Mouse (Mus musculus): ENCODE data around the gene C2cd5. TPM values are rescaled to one million over a fixed set of nuclear protein-coding genes. Genes with fewer than 3 reads are reported as not detected.
"Not testable (repeated sequence)": the region's sequence is repeated elsewhere in the genome, so short reads cannot be mapped to it uniquely, and the experiment has no call there.

The C2cd5 gene
- polyA plus RNA-seq, 1 experiment = 57.2 TPM

DNA sequence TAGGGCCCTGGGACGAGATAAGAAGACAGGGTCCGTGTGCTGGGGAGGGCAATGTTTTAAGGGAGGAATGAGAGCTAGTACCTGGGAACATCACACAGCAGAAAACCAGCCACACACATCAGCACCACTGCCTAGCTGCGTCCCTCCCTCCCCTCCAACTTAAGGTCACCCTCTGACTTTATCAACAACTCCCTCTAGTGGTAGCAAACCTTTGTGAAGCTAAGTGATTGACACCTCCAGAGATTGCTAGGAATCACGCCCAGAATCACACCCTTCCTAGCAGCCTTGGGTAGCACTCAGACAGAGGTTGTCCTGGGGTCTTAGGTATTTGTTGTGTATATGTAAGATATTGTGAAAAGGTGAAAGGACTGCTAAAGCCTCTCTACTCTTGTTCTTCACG lies 79.3 kb downstream of the C2cd5 start:
- H3K4me1 ChIP-seq (ENCODE audit: control insufficient read depth, insufficient read depth, low read length) = no peaks in the 10 kb centered on the region
- no peak overlapping the region for H3K27ac ChIP-seq (ENCODE audit: insufficient read depth, low read length)
- H3K4me3 ChIP-seq (ENCODE audit: low read depth, low read length) = no peak overlapping the region
- no peaks in the 10 kb centered on the region for H3K27me3 ChIP-seq (ENCODE audit: control insufficient read depth, insufficient read depth, low read length, poor library complexity, severe bottlenecking)
- H3K36me3 ChIP-seq (ENCODE audit: control insufficient read depth, insufficient read depth, low read length, poor library complexity, severe bottlenecking) = no peaks in the 10 kb centered on the region
- peak; percentile 60 for TF ChIP-seq CTCF (IDR thresholded peaks at IDR 0.05; ENCODE audit: low read depth, low read length)
- TF ChIP-seq POLR2A (IDR thresholded peaks at IDR 0.05; ENCODE audit: insufficient read depth, low read length) = no peak
- TF ChIP-seq EP300 (IDR thresholded peaks at IDR 0.05; ENCODE audit: insufficient read depth, low read depth, low read length) = no peak
- H3K9ac ChIP-seq (ENCODE audit: low read depth, poor library complexity, severe bottlenecking) = no peak overlapping the region
- no peaks in the 10 kb centered on the region for H3K9me3 ChIP-seq (replicated peaks; ENCODE audit: control insufficient read depth, insufficient read depth, low read length, poor library complexity, severe bottlenecking)

DNA sequence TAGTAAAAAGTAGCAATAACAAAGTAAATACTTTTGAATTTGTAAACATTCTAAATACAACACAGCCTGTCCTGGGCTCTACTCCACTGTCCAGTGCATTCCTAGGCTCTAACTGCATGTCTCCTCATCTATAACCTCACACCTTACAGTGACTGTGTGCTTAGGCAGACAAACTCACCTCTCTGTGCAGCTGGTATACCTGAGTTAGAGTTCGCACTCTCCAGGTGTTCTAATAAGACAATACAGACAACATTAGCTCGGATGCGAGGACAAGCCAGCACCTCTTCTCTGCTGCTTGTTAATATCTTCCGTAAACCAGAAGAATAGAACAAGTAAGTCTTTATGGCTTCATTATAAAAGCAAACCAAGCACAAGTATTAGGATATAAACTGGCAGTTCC lies 79.8 kb downstream of the C2cd5 start:
- H3K36me3 ChIP-seq (ENCODE audit: control insufficient read depth, insufficient read depth, low read length, poor library complexity, severe bottlenecking) = no peaks in the 10 kb centered on the region
- no peak overlapping the region for H3K27ac ChIP-seq (ENCODE audit: insufficient read depth, low read length)
- no peaks in the 10 kb centered on the region for H3K27me3 ChIP-seq (ENCODE audit: control insufficient read depth, insufficient read depth, low read length, poor library complexity, severe bottlenecking)
- no peak overlapping the region for H3K9ac ChIP-seq (ENCODE audit: low read depth, poor library complexity, severe bottlenecking)
- no peak for TF ChIP-seq EP300 (IDR thresholded peaks at IDR 0.05; ENCODE audit: insufficient read depth, low read depth, low read length)
- no peak for TF ChIP-seq POLR2A (IDR thresholded peaks at IDR 0.05; ENCODE audit: insufficient read depth, low read length)
- no peak overlapping the region for H3K4me3 ChIP-seq (ENCODE audit: low read depth, low read length)
- no peaks in the 10 kb centered on the region for H3K4me1 ChIP-seq (ENCODE audit: control insufficient read depth, insufficient read depth, low read length)
- H3K9me3 ChIP-seq (replicated peaks; ENCODE audit: control insufficient read depth, insufficient read depth, low read length, poor library complexity, severe bottlenecking) = no peaks in the 10 kb centered on the region

- no peaks in the 10 kb centered on the region for H3K27me3 ChIP-seq (ENCODE audit: control insufficient read depth, insufficient read depth, low read length, poor library complexity, severe bottlenecking)
- H3K4me1 ChIP-seq (ENCODE audit: control insufficient read depth, insufficient read depth, low read length) = no peaks in the 10 kb centered on the region
- no peak overlapping the region for H3K9ac ChIP-seq (ENCODE audit: low read depth, poor library complexity, severe bottlenecking)
- TF ChIP-seq CTCF (IDR thresholded peaks at IDR 0.05; ENCODE audit: low read depth, low read length) (no peak), POLR2A (IDR thresholded peaks at IDR 0.05; ENCODE audit: insufficient read depth, low read length) (no peak), EP300 (IDR thresholded peaks at IDR 0.05; ENCODE audit: insufficient read depth, low read depth, low read length) (no peak)
- H3K36me3 ChIP-seq (ENCODE audit: control insufficient read depth, insufficient read depth, low read length, poor library complexity, severe bottlenecking) = 0 out of 2 replicates have a peak, but pooled peaks cover 3% of the 10 kb centered on the region
- H3K27ac ChIP-seq (ENCODE audit: insufficient read depth, low read length) = no peak overlapping the region
- no peak overlapping the region for H3K4me3 ChIP-seq (ENCODE audit: low read depth, low read length)
- H3K9me3 ChIP-seq (replicated peaks; ENCODE audit: control insufficient read depth, insufficient read depth, low read length, poor library complexity, severe bottlenecking) = no peaks in the 10 kb centered on the region
These were observed 87.3 kb downstream of the C2cd5 start for GRCm38 (mm10) chr6:143012513-143013215.

GRCm38 (mm10) chr6:143008865-143009264 lies 91.1 kb downstream of the C2cd5 start:
- Histone ChIP-seq H3K27ac (ENCODE audit: insufficient read depth, low read length) (no peak overlapping the region), H3K9ac (ENCODE audit: low read depth, poor library complexity, severe bottlenecking) (no peak overlapping the region)

GRCm38 (mm10) chr6:143005209-143005608 lies 94.7 kb downstream of the C2cd5 start:
- H3K4me3 ChIP-seq (ENCODE audit: low read depth, low read length); H3K9ac ChIP-seq (ENCODE audit: low read depth, poor library complexity, severe bottlenecking); H3K27ac ChIP-seq (ENCODE audit: insufficient read depth, low read length); H3K36me3 ChIP-seq (ENCODE audit: control insufficient read depth, insufficient read depth, low read length, poor library complexity, severe bottlenecking); H3K4me1 ChIP-seq (ENCODE audit: control insufficient read depth, insufficient read depth, low read length); H3K9me3 ChIP-seq (replicated peaks; ENCODE audit: control insufficient read depth, insufficient read depth, low read length, poor library complexity, severe bottlenecking); H3K27me3 ChIP-seq (ENCODE audit: control insufficient read depth, insufficient read depth, low read length, poor library complexity, severe bottlenecking): not testable (repeated sequence)

More at GRCm38 (mm10) chr6:143008865-143009264, 91.1 kb downstream of the C2cd5 start:
- Histone ChIP-seq H3K36me3 (ENCODE audit: control insufficient read depth, insufficient read depth, low read length, poor library complexity, severe bottlenecking) (0 out of 2 replicates have a peak, but pooled peaks cover 3% of the 10 kb centered on the region), H3K4me3 (ENCODE audit: low read depth, low read length) (no peak overlapping the region), H3K27me3 (ENCODE audit: control insufficient read depth, insufficient read depth, low read length, poor library complexity, severe bottlenecking) (no peaks in the 10 kb centered on the region), H3K4me1 (ENCODE audit: control insufficient read depth, insufficient read depth, low read length) (no peaks in the 10 kb centered on the region), H3K9me3 (replicated peaks; ENCODE audit: control insufficient read depth, insufficient read depth, low read length, poor library complexity, severe bottlenecking) (peaks cover 5% of the 10 kb centered on the region)
- TF ChIP-seq EP300 (IDR thresholded peaks at IDR 0.05; ENCODE audit: insufficient read depth, low read depth, low read length) = 0 out of 2 replicates have a peak, but pooled peaks have one; percentile 10
- no peak for TF ChIP-seq POLR2A (IDR thresholded peaks at IDR 0.05; ENCODE audit: insufficient read depth, low read length)

- Histone ChIP-seq H3K36me3 (ENCODE audit: control insufficient read depth, insufficient read depth, low read length, poor library complexity, severe bottlenecking) (no peaks in the 10 kb centered on the region), H3K4me1 (ENCODE audit: control insufficient read depth, insufficient read depth, low read length) (no peaks in the 10 kb centered on the region), H3K27me3 (ENCODE audit: control insufficient read depth, insufficient read depth, low read length, poor library complexity, severe bottlenecking) (no peaks in the 10 kb centered on the region), H3K9ac (ENCODE audit: low read depth, poor library complexity, severe bottlenecking) (no peak overlapping the region), H3K27ac (ENCODE audit: insufficient read depth, low read length) (no peak overlapping the region), H3K4me3 (ENCODE audit: low read depth, low read length) (no peak overlapping the region), H3K9me3 (replicated peaks; ENCODE audit: control insufficient read depth, insufficient read depth, low read length, poor library complexity, severe bottlenecking) (peaks cover 5% of the 10 kb centered on the region)
- no peak for TF ChIP-seq CTCF (IDR thresholded peaks at IDR 0.05; ENCODE audit: low read depth, low read length)
- TF ChIP-seq EP300 (IDR thresholded peaks at IDR 0.05; ENCODE audit: insufficient read depth, low read depth, low read length) = no peak
- no peak for TF ChIP-seq POLR2A (IDR thresholded peaks at IDR 0.05; ENCODE audit: insufficient read depth, low read length)
These were observed 95.1 kb downstream of the C2cd5 start for GRCm38 (mm10) chr6:143004801-143005200.

Measured in ES-Bruce4 (cell line).